Mouse (Mus musculus) CH12.LX (cell line): ENCODE measurements around the gene Tmpo. TPM values are rescaled to one million over a fixed set of nuclear protein-coding genes. Genes with fewer than 3 reads are reported as not detected.

ENCODE experiments used
- DNase-seq: peaks from one replicate; pipeline ENCODE4 v3.0.0-alpha.2; 2013; ENCODE audit errors: extremely low read depth
- H3K27ac ChIP-seq: 2 replicates; pipeline ENCODE4 v1.5.1; 2012; ENCODE audit warnings: low read depth, mild to moderate bottlenecking, control low read depth, moderate library complexity; ENCODE audit not compliant: insufficient read depth
- H3K27me3 ChIP-seq: replicated peaks from 2 replicates; pipeline ENCODE3; 2012; ENCODE audit warnings: inconsistent platforms
- H3K36me3 ChIP-seq, 2 experiments: replicated peaks in 1 of 2; 2 replicates each; pipeline versions ENCODE3 to v1.6.1; 2012; ENCODE audit warnings: inconsistent platforms in 1 of 2, low read length in 1 of 2, mild to moderate bottlenecking in 1 of 2, mixed read lengths in 1 of 2, moderate library complexity in 1 of 2; ENCODE audit not compliant: control insufficient read depth in 1 of 2, insufficient read depth in 1 of 2
- H3K4me1 ChIP-seq, 2 experiments: 2 replicates each; pipeline ENCODE4 v1.6.1; 2012; ENCODE audit warnings: inconsistent platforms in 1 of 2, moderate library complexity in 1 of 2; ENCODE audit not compliant: insufficient read depth in 2 of 2, control insufficient read depth in 1 of 2
- H3K4me2 ChIP-seq: 2 replicates; pipeline ENCODE4 v1.6.1; 2012; ENCODE audit warnings: low read depth, mild to moderate bottlenecking, control low read depth; ENCODE audit not compliant: poor library complexity, insufficient read depth, severe bottlenecking
- H3K4me3 ChIP-seq, 3 experiments: fragments of 150-350 bp in 1 of 3; sonication (generic) in 1 of 3; replicated peaks in 1 of 3; 2 replicates each; pipeline versions ENCODE3 to v1.5.1; 2011 to 2012; ENCODE audit warnings: low read depth in 2 of 3, low read length in 2 of 3, mild to moderate bottlenecking in 2 of 3, moderate library complexity in 2 of 3, control low read depth in 1 of 3, improper control_type of control experiment in 1 of 3, inconsistent platforms in 1 of 3, mixed read lengths in 1 of 3; ENCODE audit not compliant: poor library complexity in 1 of 3
- H3K79me2 ChIP-seq: replicated peaks from 2 replicates; pipeline ENCODE4 v1.6.1; 2012; ENCODE audit warnings: mild to moderate bottlenecking, moderate library complexity; ENCODE audit not compliant: control insufficient read depth, poor library complexity, insufficient read depth, severe bottlenecking; ENCODE audit errors: extremely low read depth
- H3K9ac ChIP-seq: 2 replicates; pipeline ENCODE4 v1.6.1; 2012; ENCODE audit warnings: low read depth, mild to moderate bottlenecking, control low read depth, moderate library complexity; ENCODE audit not compliant: insufficient read depth
- H3K9me3 ChIP-seq: replicated peaks from 2 replicates; pipeline ENCODE3; 2012; ENCODE audit warnings: low read length, inconsistent platforms, mixed read lengths
- BHLHE40 ChIP-seq: IDR thresholded peaks from 2 replicates; pipeline ENCODE4 v1.6.1; 2011; ENCODE audit warnings: mild to moderate bottlenecking, low read depth, low read length, improper control_type of control experiment
- CHD1 ChIP-seq: IDR thresholded peaks from 2 replicates; pipeline ENCODE4 v1.6.1; 2012; ENCODE audit warnings: low read depth, low read length, improper control_type of control experiment, inconsistent platforms
- CHD2 ChIP-seq: IDR thresholded peaks from 2 replicates; pipeline ENCODE4 v1.6.1; 2011; ENCODE audit warnings: low read length, improper control_type of control experiment
- E2F4 ChIP-seq: IDR thresholded peaks from 2 replicates; pipeline ENCODE4 v1.6.1; 2011; ENCODE audit warnings: low read depth, low read length, improper control_type of control experiment; ENCODE audit not compliant: insufficient replicate concordance
- ELF1 ChIP-seq: IDR thresholded peaks from 2 replicates; pipeline ENCODE4 v1.6.1; 2014; ENCODE audit warnings: low read depth, mild to moderate bottlenecking, inconsistent platforms, low read length, improper control_type of control experiment
- EP300 ChIP-seq: IDR thresholded peaks from 2 replicates; pipeline ENCODE4 v1.6.1; 2011; ENCODE audit warnings: low read length, improper control_type of control experiment
- GABPA ChIP-seq: IDR thresholded peaks from 2 replicates; pipeline ENCODE4 v1.6.1; 2012; ENCODE audit warnings: low read depth, low read length, improper control_type of control experiment, inconsistent platforms; ENCODE audit not compliant: insufficient replicate concordance
- HCFC1 ChIP-seq: IDR thresholded peaks from 2 replicates; pipeline ENCODE4 v1.6.1; 2012; ENCODE audit warnings: low read depth, mild to moderate bottlenecking, inconsistent platforms, low read length, improper control_type of control experiment
- IRF4 ChIP-seq: IDR thresholded peaks from 2 replicates; pipeline ENCODE4 v1.6.1; 2014; ENCODE audit warnings: low read depth, mild to moderate bottlenecking, inconsistent platforms, low read length, improper control_type of control experiment
- JUND ChIP-seq: conservative IDR thresholded peaks from 2 replicates; pipeline ENCODE4 v1.6.1; 2011; ENCODE audit warnings: low read depth, low read length, improper control_type of control experiment
- MAFK ChIP-seq: IDR thresholded peaks from 2 replicates; pipeline ENCODE4 v1.6.1; 2011; ENCODE audit warnings: low read length, improper control_type of control experiment; ENCODE audit not compliant: insufficient replicate concordance
- MAX ChIP-seq: IDR thresholded peaks from 2 replicates; pipeline ENCODE4 v1.6.1; 2011; ENCODE audit warnings: low read length, improper control_type of control experiment
- MEF2A ChIP-seq: IDR thresholded peaks from 2 replicates; pipeline ENCODE4 v1.6.1; 2014; ENCODE audit warnings: low read depth, mild to moderate bottlenecking, inconsistent platforms, low read length, improper control_type of control experiment, borderline replicate concordance
- MXI1 ChIP-seq: IDR thresholded peaks from 2 replicates; pipeline ENCODE4 v1.6.1; 2011; ENCODE audit warnings: mild to moderate bottlenecking, low read depth, low read length, improper control_type of control experiment
- MYC ChIP-seq: IDR thresholded peaks from 2 replicates; pipeline ENCODE4 v1.6.1; 2011; ENCODE audit warnings: low read depth, mild to moderate bottlenecking, improper control_type of control experiment, low read length
- NELFE ChIP-seq: IDR thresholded peaks from 2 replicates; pipeline ENCODE4 v1.6.1; 2011; ENCODE audit warnings: low read depth, low read length, improper control_type of control experiment
- PAX5 ChIP-seq: IDR thresholded peaks from 2 replicates; pipeline ENCODE4 v1.6.1; 2012; ENCODE audit warnings: low read length, inconsistent platforms, mixed read lengths
- POLR2A ChIP-seq: IDR thresholded peaks from 2 replicates; pipeline ENCODE4 v1.6.1; 2011; ENCODE audit warnings: low read depth, mild to moderate bottlenecking, improper control_type of control experiment, low read length
- POLR2AphosphoS2 ChIP-seq: IDR thresholded peaks from 2 replicates; pipeline ENCODE4 v1.6.1; 2011; ENCODE audit warnings: low read depth, low read length, improper control_type of control experiment
- RAD21 ChIP-seq: IDR thresholded peaks from 2 replicates; pipeline ENCODE4 v1.6.1; 2011; ENCODE audit warnings: low read depth, mild to moderate bottlenecking, low read length, improper control_type of control experiment, moderate library complexity
- RCOR1 ChIP-seq: conservative IDR thresholded peaks from 2 replicates; pipeline ENCODE4 v1.6.1; 2012; ENCODE audit warnings: low read depth, mild to moderate bottlenecking, inconsistent platforms, low read length, improper control_type of control experiment
- SMC3 ChIP-seq: IDR thresholded peaks from 2 replicates; pipeline ENCODE4 v1.6.1; 2011; ENCODE audit warnings: low read depth, low read length, improper control_type of control experiment
- TBP ChIP-seq: conservative IDR thresholded peaks from 2 replicates; pipeline ENCODE4 v1.6.1; 2011; ENCODE audit warnings: low read depth, low read length, improper control_type of control experiment
- UBTF ChIP-seq: IDR thresholded peaks from 2 replicates; pipeline ENCODE4 v1.6.1; 2012; ENCODE audit warnings: low read depth, mild to moderate bottlenecking, inconsistent platforms, low read length, improper control_type of control experiment, moderate library complexity
- USF1 ChIP-seq: IDR thresholded peaks from 2 replicates; pipeline ENCODE4 v1.6.1; 2014; ENCODE audit warnings: low read depth, mild to moderate bottlenecking, inconsistent platforms, low read length, improper control_type of control experiment
- USF2 ChIP-seq: conservative IDR thresholded peaks from 2 replicates; pipeline ENCODE4 v1.6.1; 2011; ENCODE audit warnings: low read depth, low read length, improper control_type of control experiment
- ZC3H11A ChIP-seq: IDR thresholded peaks from 2 replicates; pipeline ENCODE4 v1.6.1; 2012; ENCODE audit warnings: low read depth, mild to moderate bottlenecking, inconsistent platforms, low read length, improper control_type of control experiment
- dilution Hi-C: fragments of 300-500 bp; cut with MboI; formaldehyde crosslinking; loops from 2 replicates; pipeline ENCODE4 v1.14.3; 2020; ENCODE audit warnings: low sequenced_read_pairs; ENCODE audit not compliant: extremely low pct_unique_long_range_greater_than_20kb, extremely low pct_ligation_motif_present
- in situ Hi-C: fragments of 300-500 bp; cut with MboI; formaldehyde crosslinking; loops from 3 replicates; pipeline ENCODE4 v1.14.3; 2019; ENCODE audit warnings: low sequenced_read_pairs, low pct_ligation_motif_present, low pct_unique_long_range_greater_than_20kb, mixed read lengths
- polyA plus RNA-seq: library from polyadenylated mRNA; unstranded; fragments of >175 nt; gene quantifications from 2 replicates; pipeline ENCODE4 v1.2.1, GENCODE M21; 2012; ENCODE audit warnings: low read depth; ENCODE audit not compliant: insufficient read length
- total RNA-seq, 2 experiments: library from RNA; depleted of rRNA; stranded (reverse); fragments of 300-350 nt in 1 of 2; fragments of >200 nt in 1 of 2; gene quantifications; 2 replicates each; pipeline ENCODE4 v1.2.3; 2012 to 2014

Tmpo gene
- total and polyA plus RNA-seq, 3 experiments = 163 to 467 (median 198) TPM

DNA sequence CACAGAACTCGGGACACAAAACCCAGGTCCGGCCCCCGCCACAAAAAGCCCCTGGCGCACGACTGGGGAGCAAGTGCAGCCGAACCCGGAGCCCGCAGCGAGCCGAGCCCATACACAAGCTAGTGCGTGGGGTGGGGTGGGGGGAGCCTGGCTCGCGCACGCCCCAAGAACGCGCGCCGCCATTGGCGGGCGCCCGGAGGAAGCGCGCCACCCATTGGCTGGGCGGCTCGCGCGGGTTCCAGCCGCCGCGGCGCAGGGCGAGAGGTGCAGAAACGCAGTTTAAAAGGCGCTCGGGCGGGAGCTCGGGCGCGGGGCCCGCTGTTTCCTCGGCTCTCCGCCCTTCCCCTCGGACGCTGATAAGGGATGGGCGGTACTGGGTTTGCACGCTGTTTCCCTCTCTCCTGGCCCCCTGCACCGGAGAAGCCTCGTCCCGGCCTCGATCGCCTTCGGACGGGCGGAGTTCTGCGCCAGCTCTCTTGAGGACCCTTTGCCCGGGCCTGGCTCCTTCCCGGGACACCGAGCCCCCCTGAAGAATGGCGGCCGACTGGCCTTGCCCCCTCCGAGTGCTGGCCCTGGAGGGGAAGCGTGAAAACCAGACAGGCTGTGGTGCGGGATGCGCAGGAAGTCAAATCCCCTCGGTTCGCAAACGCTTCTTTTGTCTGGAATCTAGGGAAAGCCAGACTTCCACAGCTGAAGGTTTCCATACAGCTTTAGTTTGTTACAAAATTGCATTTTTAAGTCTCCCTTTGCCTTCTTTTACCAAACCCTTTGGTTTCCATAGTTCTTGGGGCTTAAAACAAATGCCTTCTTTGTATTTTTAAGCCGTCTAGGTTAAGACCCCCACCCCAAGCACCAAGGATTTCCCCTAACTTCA is 9.4 kb downstream of the Tmpo start (continued):
- TF ChIP-seq USF2 (no peak), MXI1 (peak; percentile 56; the same call in 1 of the 2 replicates), MAX (peak; percentile 74; the same call in 1 of the 2 replicates), SMC3 (no peak), EP300 (no peak), GABPA (no peak; the same call in 1 of the 2 replicates), POLR2AphosphoS2 (peak; percentile 96), CHD2 (peak; percentile 97), TBP (peak; percentile 90), IRF4 (peak; percentile 37; the same call in 1 of the 2 replicates), E2F4 (peak; percentile 68; the same call in 1 of the 2 replicates), CHD1 (peak; percentile 69), MYC (peak; percentile 59; the same call in 1 of the 2 replicates), RCOR1 (no peak), MAFK (no peak), RAD21 (no peak), MEF2A (peak; percentile 43; the same call in 1 of the 2 replicates), ZC3H11A (no peak), BHLHE40 (peak; percentile 35; the same call in 1 of the 2 replicates), UBTF (peak; percentile 87; the same call in 1 of the 2 replicates)
- TF ChIP-seq, all 38 proteins: peak for 22

DNA sequence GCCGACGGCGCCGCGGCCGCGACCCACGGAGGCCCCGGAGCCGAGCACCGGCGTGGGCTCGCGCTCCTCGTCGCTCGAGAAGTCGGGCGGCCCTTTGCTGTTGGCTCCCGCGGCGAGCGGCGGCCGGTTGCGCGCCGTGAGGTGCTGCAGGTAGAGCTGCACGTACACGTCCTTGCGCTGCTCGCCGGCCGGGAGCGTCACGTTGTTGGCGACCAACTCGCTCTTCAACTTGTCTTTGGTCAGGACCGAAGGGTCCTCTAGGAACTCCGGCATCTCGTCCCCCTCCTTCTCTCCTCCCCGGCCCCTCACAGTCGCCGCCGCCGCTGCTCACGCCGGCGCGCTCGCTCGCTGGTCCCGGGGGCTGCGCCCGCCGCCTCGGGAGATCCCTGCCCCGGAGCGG is 10.1 kb downstream of the Tmpo start:
- Histone ChIP-seq H3K79me2 (peaks cover 46% of the 10 kb centered on the region), H3K9me3 (no peaks in the 10 kb centered on the region), H3K27me3 (no peaks in the 10 kb centered on the region), H3K4me3 (peak overlapping the region; percentile 84 to 93 (median 93)), H3K9ac (peak overlapping the region; percentile 96), H3K4me2 (0 out of 2 replicates have a peak overlapping the region, but pooled peaks have one; percentile 5), H3K4me1 (peaks cover 0 to 8% of the 10 kb centered on the region in 2 experiments; a peak in 2 of 4 replicates), H3K27ac (peak overlapping the region; percentile 90), H3K36me3 (peaks cover 0 to 4% of the 10 kb centered on the region in 2 experiments)
- in situ Hi-C loops = no loop called here
- DNase-seq = peak; percentile 40
- dilution Hi-C loops = no loop called here
- TF ChIP-seq NELFE (no peak), ELF1 (no peak), PAX5 (no peak), GABPA (no peak), HCFC1 (no peak), EP300 (no peak), POLR2A (no peak), MEF2A (no peak), MYC (no peak), CHD1 (no peak), RAD21 (no peak), JUND (no peak), MAFK (no peak), USF1 (no peak)
